Mouse (Mus musculus): ENCODE results near the gene Taf6l. TPM values are rescaled to one million over a fixed set of nuclear protein-coding genes. Genes with fewer than 3 reads are reported as not detected.

The Taf6l gene
- polyA plus RNA-seq, 1 experiment from 2014 or later, result 18.9 TPM

DNA sequence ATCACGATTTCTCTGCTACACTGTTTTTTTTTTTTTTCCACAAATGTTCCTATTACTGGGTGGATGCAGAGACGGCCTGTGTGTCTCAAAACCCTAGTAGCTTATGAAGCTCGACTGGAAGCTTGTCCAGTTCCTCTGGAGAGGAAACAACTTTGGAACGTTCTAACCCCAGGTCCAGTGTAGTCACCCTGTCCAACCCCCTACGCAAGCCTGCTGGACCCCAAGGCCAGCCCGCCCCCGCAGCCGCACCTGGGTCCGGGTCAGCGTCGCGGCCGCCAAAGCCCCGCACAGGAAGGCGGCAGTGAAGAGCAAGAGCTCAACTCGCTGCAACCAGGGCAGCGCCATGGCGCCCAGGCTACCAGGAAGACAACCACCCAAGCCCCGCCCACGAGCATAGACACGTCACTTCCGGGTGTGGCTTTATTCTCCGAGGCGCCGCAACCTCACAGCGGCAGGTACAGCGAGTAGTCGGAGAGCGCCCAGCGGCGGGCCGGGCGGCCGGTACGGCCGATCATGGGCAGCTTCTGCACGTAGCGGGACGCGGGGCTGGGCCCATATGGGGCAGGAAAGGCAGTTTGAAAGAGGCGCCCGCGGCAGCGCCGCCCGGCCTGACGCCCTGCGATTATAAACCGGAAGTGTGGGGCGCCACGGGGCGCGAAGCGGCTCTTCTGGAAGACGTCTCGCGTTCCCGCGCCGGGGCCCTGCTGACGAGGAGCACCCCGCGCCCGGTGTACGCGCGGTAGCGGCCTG is 12.0 kb downstream of the Taf6l start, which contains the start of gene Tmem179b:
Gene Tmem179b, minus strand, starts transcription at position 382 of the 750 bp plus-strand sequence.
- Histone ChIP-seq H3K4me2 (ENCODE audit: low read length) (peak within 1 kb of the TSS; percentile 98), H3K9me3 (ENCODE audit: control insufficient read depth, low read length) (no peaks in the 10 kb centered on the region), H3K27me3 (replicated peaks; ENCODE audit: control insufficient read depth, insufficient read depth, low read length) (no peaks in the 10 kb centered on the region), H3K9ac (ENCODE audit: low read length) (peak within 1 kb of the TSS; percentile 90), H3K4me1 (replicated peaks; ENCODE audit: control insufficient read depth, insufficient read depth, low read length) (peaks cover 27% of the 10 kb centered on the region), H3K27ac (ENCODE audit: low read depth) (peak within 1 kb of the TSS; percentile 99), H3K4me3 (ENCODE audit: low read depth, low read length) (peak within 1 kb of the TSS; percentile 76), H3K36me3 (ENCODE audit: control insufficient read depth, insufficient read depth, low read length) (peaks cover 41% of the 10 kb centered on the region)
- ATAC-seq (replicated peaks; ENCODE audit: low FRiP score, low TSS enrichment, low read depth) (peak; percentile 92), DNase-seq (ENCODE audit: low spot score) (peak; percentile 99)
- WGBS, result under 1% methylated on average over 60 of the region's 68 CpGs

GRCm38 (mm10) chr19:8773409-8773808 is 12.8 kb downstream of the Taf6l start:
- Histone ChIP-seq H3K36me3 (ENCODE audit: control insufficient read depth, insufficient read depth, low read length) (peaks cover 45% of the 10 kb centered on the region), H3K4me2 (ENCODE audit: low read length) (peak overlapping the region; percentile 98), H3K9me3 (ENCODE audit: control insufficient read depth, low read length) (no peaks in the 10 kb centered on the region), H3K4me1 (replicated peaks; ENCODE audit: control insufficient read depth, insufficient read depth, low read length) (peaks cover 27% of the 10 kb centered on the region), H3K27ac (ENCODE audit: low read depth) (peak overlapping the region; percentile 99), H3K27me3 (replicated peaks; ENCODE audit: control insufficient read depth, insufficient read depth, low read length) (no peaks in the 10 kb centered on the region), H3K4me3 (ENCODE audit: low read depth, low read length) (peak overlapping the region; percentile 76), H3K9ac (ENCODE audit: low read length) (peak overlapping the region; percentile 90)
- no peak for ATAC-seq (replicated peaks; ENCODE audit: low FRiP score, low TSS enrichment, low read depth)
- WGBS, result 58% methylated on average over 6 of the region's 6 CpGs
- no peak for DNase-seq (ENCODE audit: low spot score)

DNA sequence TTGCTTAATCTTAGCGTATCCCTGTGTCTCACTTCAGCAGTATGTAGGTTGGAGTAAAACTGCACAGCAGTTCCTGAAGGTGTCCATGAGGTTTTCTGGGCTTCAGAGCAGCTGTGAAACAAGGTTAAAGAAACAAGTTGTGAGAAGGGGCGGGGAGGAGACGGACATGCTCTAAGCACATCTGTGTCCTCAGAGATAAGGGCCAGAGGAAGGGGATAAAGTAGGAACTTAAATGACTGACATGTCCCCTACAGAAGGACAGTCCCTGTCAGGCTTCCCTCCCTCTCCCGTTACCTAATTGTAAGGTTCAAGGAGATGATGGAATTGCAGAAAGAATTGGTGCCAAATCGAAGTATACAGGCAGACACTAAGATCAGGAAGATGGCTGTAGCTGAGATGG is 13.2 kb downstream of the Taf6l start:
- Histone ChIP-seq H3K4me1 (replicated peaks; ENCODE audit: control insufficient read depth, insufficient read depth, low read length) (peaks cover 27% of the 10 kb centered on the region), H3K4me3 (ENCODE audit: low read depth, low read length) (peak overlapping the region; percentile 76), H3K36me3 (ENCODE audit: control insufficient read depth, insufficient read depth, low read length) (peaks cover 45% of the 10 kb centered on the region), H3K4me2 (ENCODE audit: low read length) (peak overlapping the region; percentile 98), H3K27me3 (replicated peaks; ENCODE audit: control insufficient read depth, insufficient read depth, low read length) (no peaks in the 10 kb centered on the region), H3K9me3 (ENCODE audit: control insufficient read depth, low read length) (no peaks in the 10 kb centered on the region), H3K9ac (ENCODE audit: low read length) (no peak overlapping the region), H3K27ac (ENCODE audit: low read depth) (peak overlapping the region; percentile 99; the same call in 1 of the 2 replicates)
- no peak for ATAC-seq (replicated peaks; ENCODE audit: low FRiP score, low TSS enrichment, low read depth)
- 75% methylated on average over 5 of the region's 5 CpGs for WGBS
- DNase-seq (ENCODE audit: low spot score), result no peak

DNA sequence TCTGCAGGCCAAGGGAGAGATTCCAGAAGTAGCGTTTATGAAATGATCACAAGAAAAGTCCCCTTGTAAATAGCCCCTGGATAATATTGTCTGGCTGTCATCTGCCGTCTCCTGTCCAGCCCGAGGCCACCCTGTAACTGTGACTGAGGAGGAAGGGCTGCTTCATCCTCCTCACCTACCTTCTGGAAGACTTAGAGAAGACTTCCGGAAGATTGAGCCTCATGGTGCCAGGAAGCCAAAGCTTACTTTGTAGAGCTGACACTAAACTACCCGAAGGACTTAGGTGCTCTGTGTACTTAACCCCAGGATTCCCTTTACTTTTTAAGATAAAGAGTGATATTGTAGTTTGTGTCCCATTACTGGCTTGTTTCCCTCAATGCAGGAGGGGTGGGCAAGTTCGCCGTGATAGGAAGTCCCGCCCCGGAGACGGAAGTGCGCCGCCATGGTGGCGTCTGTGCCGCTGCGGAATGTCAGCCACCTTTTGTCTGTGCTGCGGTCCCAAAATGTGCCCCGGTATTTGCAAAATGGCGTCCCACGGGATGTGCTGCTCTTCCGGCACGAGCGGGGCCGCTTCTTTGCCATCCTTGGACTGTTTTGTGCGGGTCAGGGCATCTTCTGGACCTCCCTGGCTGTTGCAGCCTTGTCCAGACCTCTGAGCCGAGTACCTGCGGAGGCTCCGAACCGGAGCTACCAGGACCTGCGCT is 15.5 kb downstream of the Taf6l start, which contains the start of gene Tmem223:
Gene Tmem223, plus strand, starts transcription at position 430 of the 704 bp plus-strand sequence.
- Histone ChIP-seq H3K27me3 (replicated peaks; ENCODE audit: control insufficient read depth, insufficient read depth, low read length) (no peaks in the 10 kb centered on the region), H3K4me1 (replicated peaks; ENCODE audit: control insufficient read depth, insufficient read depth, low read length) (peaks cover 25% of the 10 kb centered on the region), H3K9me3 (ENCODE audit: control insufficient read depth, low read length) (peaks cover under 1% of the 10 kb centered on the region; the same call in 1 of the 2 replicates), H3K36me3 (ENCODE audit: control insufficient read depth, insufficient read depth, low read length) (peaks cover 62% of the 10 kb centered on the region), H3K27ac (ENCODE audit: low read depth) (peak within 1 kb of the TSS; percentile 88), H3K4me2 (ENCODE audit: low read length) (peak within 1 kb of the TSS; percentile 70), H3K4me3 (ENCODE audit: low read depth, low read length) (peak within 1 kb of the TSS; percentile 86), H3K9ac (ENCODE audit: low read length) (peak within 1 kb of the TSS; percentile 94)
- DNase-seq (ENCODE audit: low spot score) (peak; percentile 85), ATAC-seq (replicated peaks; ENCODE audit: low FRiP score, low TSS enrichment, low read depth) (peak; percentile 42)
- WGBS, result 22% methylated on average over 29 of the region's 29 CpGs

DNA sequence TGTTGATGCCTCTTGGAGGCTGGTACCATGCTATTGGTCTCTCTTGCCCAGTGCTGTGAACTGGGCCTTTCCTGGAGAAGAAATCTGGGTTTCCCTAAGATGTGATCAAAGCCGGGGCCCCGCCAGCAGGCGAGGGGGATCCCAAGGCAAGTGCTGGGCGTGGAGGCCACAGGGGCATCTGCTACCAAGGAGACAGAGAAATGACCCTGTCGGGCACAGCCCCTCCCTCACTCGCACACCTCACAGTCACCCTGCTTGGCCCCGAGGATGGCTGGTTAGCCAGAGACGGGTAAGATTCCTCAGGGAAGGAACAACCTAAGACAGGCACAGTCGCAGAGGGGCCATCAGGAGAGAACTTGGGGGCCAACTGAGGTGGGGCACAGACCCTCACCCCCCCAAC is 20.7 kb downstream of the Taf6l start:
- Histone ChIP-seq H3K4me3 (ENCODE audit: low read depth, low read length) (no peak overlapping the region), H3K36me3 (ENCODE audit: control insufficient read depth, insufficient read depth, low read length) (peaks cover 81% of the 10 kb centered on the region), H3K4me1 (replicated peaks; ENCODE audit: control insufficient read depth, insufficient read depth, low read length) (peaks cover 4% of the 10 kb centered on the region; the same call in 1 of the 2 replicates), H3K27ac (ENCODE audit: low read depth) (no peak overlapping the region), H3K4me2 (ENCODE audit: low read length) (no peak overlapping the region), H3K27me3 (replicated peaks; ENCODE audit: control insufficient read depth, insufficient read depth, low read length) (no peaks in the 10 kb centered on the region), H3K9ac (ENCODE audit: low read length) (no peak overlapping the region), H3K9me3 (ENCODE audit: control insufficient read depth, low read length) (peaks cover 9% of the 10 kb centered on the region; the same call in 1 of the 2 replicates)
- ATAC-seq (replicated peaks; ENCODE audit: low FRiP score, low TSS enrichment, low read depth) (no peak), DNase-seq (ENCODE audit: low spot score) (no peak)
- WGBS, result 99% methylated on average over 9 of the region's 9 CpGs

DNA sequence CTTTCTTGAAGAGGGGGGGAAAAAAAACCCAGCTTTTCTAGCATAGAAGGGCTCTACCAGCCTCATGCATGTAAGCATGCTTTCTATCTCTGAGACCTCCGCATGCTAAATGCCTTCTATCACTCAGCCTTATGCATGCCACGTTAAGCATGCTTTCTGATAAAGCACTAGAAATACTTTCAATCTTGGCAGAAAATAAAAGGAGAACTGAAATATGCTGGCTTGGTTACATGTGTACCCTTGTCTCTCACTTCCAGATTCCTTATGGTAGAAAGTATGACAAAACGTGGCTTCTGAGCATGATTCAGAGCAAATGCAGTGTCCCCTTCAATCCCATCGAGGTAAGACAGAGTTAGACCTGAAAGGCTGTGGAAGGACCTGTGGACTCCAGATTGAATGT is 22.9 kb downstream of the Taf6l start:
- H3K4me2 ChIP-seq (ENCODE audit: low read length), result no peak overlapping the region
- H3K27me3 ChIP-seq (replicated peaks; ENCODE audit: control insufficient read depth, insufficient read depth, low read length), result no peaks in the 10 kb centered on the region
- H3K4me3 ChIP-seq (ENCODE audit: low read depth, low read length), result no peak overlapping the region
- no peak overlapping the region for H3K9ac ChIP-seq (ENCODE audit: low read length)
- ATAC-seq (replicated peaks; ENCODE audit: low FRiP score, low TSS enrichment, low read depth), result no peak
- no peak overlapping the region for H3K27ac ChIP-seq (ENCODE audit: low read depth)
- H3K36me3 ChIP-seq (ENCODE audit: control insufficient read depth, insufficient read depth, low read length), result peaks cover 60% of the 10 kb centered on the region
- 94% methylated on average over 4 of the region's 4 CpGs for WGBS
- H3K4me1 ChIP-seq (replicated peaks; ENCODE audit: control insufficient read depth, insufficient read depth, low read length), result peaks cover 1% of the 10 kb centered on the region; the same call in 1 of the 2 replicates
- no peak for DNase-seq (ENCODE audit: low spot score)
- peaks cover 9% of the 10 kb centered on the region; the same call in 1 of the 2 replicates for H3K9me3 ChIP-seq (ENCODE audit: control insufficient read depth, low read length)

GRCm38 (mm10) chr19:8760757-8761156 is 25.5 kb downstream of the Taf6l start:
- Histone ChIP-seq H3K4me2 (ENCODE audit: low read length) (no peak overlapping the region), H3K4me3 (ENCODE audit: low read depth, low read length) (no peak overlapping the region), H3K4me1 (replicated peaks; ENCODE audit: control insufficient read depth, insufficient read depth, low read length) (peaks cover 9% of the 10 kb centered on the region; the same call in 1 of the 2 replicates), H3K27ac (ENCODE audit: low read depth) (no peak overlapping the region), H3K9ac (ENCODE audit: low read length) (no peak overlapping the region), H3K36me3 (ENCODE audit: control insufficient read depth, insufficient read depth, low read length) (peaks cover 37% of the 10 kb centered on the region), H3K9me3 (ENCODE audit: control insufficient read depth, low read length) (peaks cover 9% of the 10 kb centered on the region; the same call in 1 of the 2 replicates), H3K27me3 (replicated peaks; ENCODE audit: control insufficient read depth, insufficient read depth, low read length) (no peaks in the 10 kb centered on the region)
- DNase-seq (ENCODE audit: low spot score) (no peak), ATAC-seq (replicated peaks; ENCODE audit: low FRiP score, low TSS enrichment, low read depth) (no peak)
- WGBS, result 89% methylated on average over 2 of the region's 2 CpGs

GRCm38 (mm10) chr19:8758899-8759298 is 27.3 kb downstream of the Taf6l start:
- Histone ChIP-seq H3K27ac (ENCODE audit: low read depth) (no peak overlapping the region), H3K36me3 (ENCODE audit: control insufficient read depth, insufficient read depth, low read length) (peaks cover 37% of the 10 kb centered on the region), H3K9me3 (ENCODE audit: control insufficient read depth, low read length) (no peaks in the 10 kb centered on the region), H3K9ac (ENCODE audit: low read length) (no peak overlapping the region), H3K4me3 (ENCODE audit: low read depth, low read length) (no peak overlapping the region), H3K27me3 (replicated peaks; ENCODE audit: control insufficient read depth, insufficient read depth, low read length) (no peaks in the 10 kb centered on the region), H3K4me2 (ENCODE audit: low read length) (0 out of 2 replicates have a peak overlapping the region, but pooled peaks have one; percentile 83), H3K4me1 (replicated peaks; ENCODE audit: control insufficient read depth, insufficient read depth, low read length) (peaks cover 10% of the 10 kb centered on the region; the same call in 1 of the 2 replicates)
- WGBS, result 85% methylated on average over 2 of the region's 2 CpGs
- DNase-seq (ENCODE audit: low spot score) (no peak), ATAC-seq (replicated peaks; ENCODE audit: low FRiP score, low TSS enrichment, low read depth) (no peak)
